Mouse (Mus musculus) adipocyte (in vitro differentiated cells): ENCODE data around the gene Cd47.

Source experiments
- DNase-seq: peaks from one replicate; pipeline ENCODE4 v3.0.0-alpha.2; 2016; ENCODE audit warnings: low spot score

The Cd47 gene

GRCm38 (mm10) chr16:49909536-49909935 lies 109.2 kb downstream of the Cd47 start:
- no peak for DNase-seq

GRCm38 (mm10) chr16:49914094-49914493 lies 113.8 kb downstream of the Cd47 start:
- no peak for DNase-seq

GRCm38 (mm10) chr16:49915532-49916476 lies 115.5 kb downstream of the Cd47 start:
- DNase-seq = no peak

GRCm38 (mm10) chr16:49920191-49920590 lies 119.9 kb downstream of the Cd47 start:
- DNase-seq = no peak

GRCm38 (mm10) chr16:49921677-49922076 lies 121.3 kb downstream of the Cd47 start:
- no peak for DNase-seq

- no peak for DNase-seq
These were observed 121.8 kb downstream of the Cd47 start for GRCm38 (mm10) chr16:49922098-49922497.

GRCm38 (mm10) chr16:49923720-49924119 lies 123.4 kb downstream of the Cd47 start:
- peak; percentile 34 for DNase-seq

- DNase-seq = no peak
These were observed 124.6 kb downstream of the Cd47 start for GRCm38 (mm10) chr16:49924941-49925340.

- DNase-seq = no peak
These were observed 132.9 kb downstream of the Cd47 start for GRCm38 (mm10) chr16:49933274-49933673.

- no peak for DNase-seq
These were observed 135.7 kb downstream of the Cd47 start for GRCm38 (mm10) chr16:49936008-49936443.

- DNase-seq = no peak
These were observed 136.5 kb downstream of the Cd47 start for GRCm38 (mm10) chr16:49936793-49937192.

- DNase-seq = no peak
These were observed 137.2 kb downstream of the Cd47 start for GRCm38 (mm10) chr16:49937218-49938165.

- DNase-seq = peak; percentile 55
These were observed 138.4 kb downstream of the Cd47 start for GRCm38 (mm10) chr16:49938483-49939301.

- DNase-seq = no peak
These were observed 139.0 kb downstream of the Cd47 start for GRCm38 (mm10) chr16:49939376-49939775.

GRCm38 (mm10) chr16:49940473-49940872 lies 140.1 kb downstream of the Cd47 start:
- no peak for DNase-seq

GRCm38 (mm10) chr16:49941031-49941430 lies 140.7 kb downstream of the Cd47 start:
- no peak for DNase-seq

GRCm38 (mm10) chr16:49943726-49944125 lies 143.4 kb downstream of the Cd47 start:
- DNase-seq = no peak

GRCm38 (mm10) chr16:49945084-49945483 lies 144.8 kb downstream of the Cd47 start:
- DNase-seq = no peak

- no peak for DNase-seq
These were observed 146.7 kb downstream of the Cd47 start for GRCm38 (mm10) chr16:49947049-49947448.

GRCm38 (mm10) chr16:49947610-49948009 lies 147.3 kb downstream of the Cd47 start:
- DNase-seq = no peak

GRCm38 (mm10) chr16:49948287-49948686 lies 148.0 kb downstream of the Cd47 start:
- no peak for DNase-seq

GRCm38 (mm10) chr16:49949261-49949660 lies 148.9 kb downstream of the Cd47 start:
- DNase-seq = no peak
